Mouse (Mus musculus): Measurements from ENCODE around the gene Mrpl12.

The Mrpl12 gene

GRCm38 (mm10) chr11:120530085-120530964 is 45.9 kb downstream of the Mrpl12 start, which contains the start of gene Gcgr:
TSS of gene Gcgr (plus strand) at chr11:120530699.
- in situ Hi-C loops (cut with MboI; ENCODE audit: unreplicated experiment in 2 of 2) = no loop called here

GRCm38 (mm10) chr11:120531646-120532045 is 47.2 kb downstream of the Mrpl12 start:
- in situ Hi-C loops (cut with MboI; ENCODE audit: unreplicated experiment in 2 of 2) = no loop called here

GRCm38 (mm10) chr11:120534093-120534492 is 49.7 kb downstream of the Mrpl12 start:
- in situ Hi-C loops (cut with MboI; ENCODE audit: unreplicated experiment in 2 of 2) = no loop called here

GRCm38 (mm10) chr11:120535145-120535544 is 50.7 kb downstream of the Mrpl12 start:
- in situ Hi-C loops (cut with MboI; ENCODE audit: unreplicated experiment in 2 of 2) = no loop called here

- in situ Hi-C loops (cut with MboI; ENCODE audit: unreplicated experiment in 2 of 2) = no loop called here
Observed at GRCm38 (mm10) chr11:120535804-120536203, 51.4 kb downstream of the Mrpl12 start.

GRCm38 (mm10) chr11:120538485-120538884 is 54.1 kb downstream of the Mrpl12 start:
- in situ Hi-C loops (cut with MboI; ENCODE audit: unreplicated experiment in 2 of 2) = no loop called here
